Mouse (Mus musculus) ES-E14 (cell line): Measurements from ENCODE around the gene Acvrl1.

Source experiments
- HCFC1 ChIP-seq: IDR thresholded peaks from 2 replicates; pipeline ENCODE4 v1.6.1; 2012; ENCODE audit warnings: low read length, inconsistent platforms, borderline replicate concordance; ENCODE audit not compliant: insufficient read depth
- MAFK ChIP-seq: IDR thresholded peaks from 2 replicates; pipeline ENCODE4 v1.6.1; 2014; ENCODE audit warnings: mild to moderate bottlenecking, low read depth, low read length, inconsistent platforms; ENCODE audit not compliant: insufficient read depth
- ZNF384 ChIP-seq: IDR thresholded peaks from 2 replicates; pipeline ENCODE4 v1.6.1; 2012; ENCODE audit warnings: low read depth, low read length, inconsistent platforms

DNA sequence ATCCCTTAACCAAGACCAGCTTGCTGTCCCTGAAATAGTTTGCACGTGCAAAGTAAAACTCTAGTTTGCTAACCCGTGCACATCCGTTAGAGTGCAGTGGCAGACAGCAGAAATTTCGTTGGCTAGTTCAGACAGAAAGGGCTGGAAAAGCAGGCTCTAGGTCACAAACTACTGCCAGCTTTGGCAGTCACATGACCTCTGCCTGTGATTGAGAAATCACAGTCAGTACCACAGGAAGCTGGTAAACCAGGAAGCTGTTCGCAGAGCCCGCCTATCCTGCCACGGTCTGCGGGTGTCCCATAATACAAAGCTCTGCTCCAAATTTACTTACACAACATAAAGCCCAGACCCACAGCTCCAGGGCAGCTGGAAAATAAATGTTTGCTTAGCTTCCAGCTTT, 15.1 kb upstream of the Acvrl1 start:
- TF ChIP-seq MAFK = no peak
- TF ChIP-seq HCFC1 = no peak
- no peak for TF ChIP-seq ZNF384
